Mouse (Mus musculus) heart, adult 8-10 months (tissue): ENCODE results near the gene Sec24d. TPM values are rescaled to one million over a fixed set of nuclear protein-coding genes. Genes with fewer than 3 reads are reported as not detected.
A peak's percentile ranks its signal among the peaks of the same experiment; 100 is the strongest.

Source experiments
- DNase-seq: peaks from one replicate; pipeline ENCODE4 v3.0.0; 2022; ENCODE audit warnings: low spot score
- total RNA-seq, 4 experiments: library from RNA; stranded (reverse); gene quantifications; 2 replicates each; pipeline ENCODE4 v1.2.4; 2022

Sec24d gene
- total RNA-seq, 4 experiments from 2014 or later: 31.1 to 37.7 (median 35.0) TPM

DNA sequence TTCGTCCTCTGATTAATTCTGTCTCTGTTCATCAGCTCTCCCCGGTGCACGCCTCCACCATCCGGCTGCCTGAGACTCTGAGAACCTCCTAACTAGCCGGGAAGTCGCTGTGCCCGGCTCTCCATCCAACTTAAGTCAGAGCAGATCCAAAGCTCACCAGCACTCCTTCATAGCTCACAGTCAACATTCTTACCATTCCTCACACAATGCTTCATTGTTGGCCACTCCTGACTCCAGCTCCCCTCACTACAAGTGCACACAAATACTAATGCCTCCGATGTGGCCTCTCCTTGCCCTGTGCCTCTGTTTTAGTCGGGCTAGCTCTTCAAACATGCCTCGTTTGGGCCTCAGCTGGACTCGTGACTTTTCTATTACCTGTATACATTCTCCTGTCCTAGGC, 29.4 kb downstream of the Sec24d start:
- DNase-seq: no peak

DNA sequence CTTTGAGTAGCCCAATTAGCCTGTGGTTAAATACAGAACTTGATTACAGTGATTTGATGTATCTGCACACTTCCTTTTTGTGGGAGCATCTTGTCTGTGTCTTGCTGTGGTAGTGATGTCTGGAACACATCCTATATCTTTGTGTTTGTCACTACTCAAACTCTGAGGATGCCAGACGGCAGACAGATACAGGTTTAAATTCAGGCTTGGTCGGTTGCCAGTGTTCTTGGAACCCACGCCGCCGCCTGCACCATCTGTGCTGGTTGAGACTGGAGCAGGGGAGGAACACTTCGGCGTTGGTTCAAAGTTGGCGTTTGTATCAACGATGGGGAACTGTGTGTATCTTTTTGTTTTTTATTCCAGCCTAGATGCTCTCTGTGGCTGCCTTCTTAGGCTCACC, 31.0 kb downstream of the Sec24d start:
- DNase-seq: no peak

DNA sequence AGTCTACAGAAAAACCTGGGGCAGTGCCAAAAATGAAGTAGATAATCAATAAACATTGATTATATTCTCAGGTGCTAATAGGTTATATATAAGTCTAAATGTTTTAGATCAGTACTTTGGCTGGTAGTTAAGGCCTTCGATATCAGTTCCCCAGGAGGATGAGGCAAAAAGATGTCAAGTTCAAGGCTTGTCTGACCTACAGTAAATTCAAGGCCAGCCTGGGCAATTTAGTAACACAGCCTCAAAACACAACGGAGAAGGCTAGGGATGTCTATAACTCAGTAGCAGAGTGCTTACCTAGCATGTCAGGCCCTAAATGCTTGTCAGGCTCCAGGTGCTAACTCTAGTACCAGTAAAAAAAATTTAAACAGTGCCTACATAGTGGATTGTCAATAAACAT, 34.3 kb downstream of the Sec24d start:
- DNase-seq: no peak

DNA sequence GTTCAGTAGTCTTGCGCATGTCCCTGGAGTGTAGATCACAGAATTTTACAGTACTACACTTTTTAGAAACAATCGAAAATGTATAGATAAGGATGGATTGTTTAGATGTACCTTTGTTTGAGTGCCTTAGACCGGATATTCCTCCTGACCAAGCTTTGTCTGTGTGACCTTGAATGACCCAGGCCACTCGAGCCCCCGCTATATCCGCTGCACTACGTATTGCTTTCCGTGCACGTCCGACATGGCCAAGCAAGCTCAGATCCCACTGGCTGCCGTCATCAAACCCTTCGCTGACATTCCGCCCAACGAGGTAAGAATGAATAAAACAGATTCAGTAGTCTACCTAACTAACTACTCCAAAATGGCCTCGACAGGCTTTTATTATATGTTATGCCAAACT, 38.4 kb downstream of the Sec24d start:
- DNase-seq: no peak

DNA sequence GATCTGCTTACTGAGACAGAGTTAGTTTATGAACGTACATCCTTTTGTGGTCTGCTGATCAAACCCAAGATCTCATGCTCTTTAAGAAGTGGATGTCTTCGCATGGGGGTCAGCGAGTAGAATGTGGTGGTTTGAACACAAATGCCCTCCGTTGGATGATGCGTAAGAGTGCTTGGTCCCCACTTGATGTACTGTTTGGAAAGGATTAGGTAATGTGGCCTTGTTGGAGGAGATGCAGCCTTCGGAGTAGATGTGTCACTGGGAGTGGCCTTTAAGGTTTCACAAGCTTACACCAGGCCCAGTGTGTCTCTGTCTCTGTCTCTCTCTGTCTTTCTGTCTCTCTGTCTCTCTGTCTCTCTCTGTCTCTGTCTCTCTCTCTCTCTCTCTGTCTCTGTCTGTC, 40.2 kb downstream of the Sec24d start:
- no peak for DNase-seq

DNA sequence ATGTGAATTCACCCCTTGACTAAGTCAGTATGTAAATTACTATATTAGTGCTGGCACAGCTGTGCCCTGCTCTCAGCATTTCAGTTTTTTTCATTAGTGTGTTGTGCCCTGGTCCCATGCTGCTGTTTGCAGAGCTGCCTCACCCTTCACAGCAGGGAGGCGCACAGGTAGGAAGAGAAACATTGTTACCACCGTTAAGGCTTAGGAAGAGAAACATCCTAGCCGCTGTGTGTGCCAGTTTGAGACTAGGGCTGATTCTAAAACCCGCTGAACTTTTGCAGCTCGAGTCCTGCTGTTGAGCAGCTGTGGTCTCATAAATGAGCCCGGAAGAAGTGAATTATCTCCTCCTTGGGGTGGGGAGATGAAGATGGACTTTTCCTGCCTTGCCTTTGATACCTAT, 41.9 kb downstream of the Sec24d start:
- DNase-seq: no peak

DNA sequence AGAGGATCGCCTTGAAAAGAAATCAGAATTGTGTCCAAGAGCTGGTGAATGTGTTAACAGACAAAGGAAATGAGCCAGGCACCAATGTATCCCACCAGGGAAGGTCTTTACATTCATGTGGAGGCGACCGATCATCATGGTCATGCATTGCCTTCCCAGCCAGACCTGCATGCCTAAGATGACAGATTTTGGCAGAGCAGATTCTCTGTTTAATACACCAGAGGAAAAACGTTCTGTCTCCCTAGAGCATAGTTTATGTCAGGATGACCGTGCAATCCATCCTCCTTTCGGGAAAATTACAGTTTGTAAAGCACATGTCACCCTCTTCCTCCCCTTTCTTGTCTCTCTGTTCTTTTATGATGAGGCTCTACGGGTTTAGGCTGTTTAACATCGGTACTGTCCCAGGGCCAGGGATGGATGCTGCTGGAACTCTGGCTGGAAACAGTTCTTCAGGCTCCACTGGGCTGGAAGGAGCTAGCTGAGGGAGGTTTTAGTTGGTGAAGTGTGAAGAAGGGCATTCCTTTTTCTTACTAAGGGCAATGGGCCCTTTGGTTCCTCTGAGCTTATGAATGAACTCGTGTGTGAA, 45.3 kb downstream of the Sec24d start:
- no peak for DNase-seq

DNA sequence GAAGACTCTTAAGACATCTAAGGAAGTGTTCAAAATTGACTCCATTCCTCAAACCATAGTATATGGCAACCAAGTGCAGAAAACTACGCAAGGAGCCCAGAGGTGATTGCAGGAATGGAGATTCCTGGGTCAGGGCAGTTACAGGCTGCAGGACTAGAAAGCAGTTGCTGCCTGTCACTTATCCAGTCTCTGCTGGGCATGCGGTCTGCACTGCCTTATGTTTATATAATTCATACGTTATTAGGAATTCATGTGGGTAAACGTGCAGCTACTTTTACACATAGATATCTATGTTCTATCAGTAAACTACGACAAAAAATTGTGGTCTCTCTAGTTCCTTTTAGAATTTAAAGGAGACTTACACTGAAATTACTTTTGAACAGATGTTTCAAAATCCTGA, 46.2 kb downstream of the Sec24d start:
- no peak for DNase-seq

DNA sequence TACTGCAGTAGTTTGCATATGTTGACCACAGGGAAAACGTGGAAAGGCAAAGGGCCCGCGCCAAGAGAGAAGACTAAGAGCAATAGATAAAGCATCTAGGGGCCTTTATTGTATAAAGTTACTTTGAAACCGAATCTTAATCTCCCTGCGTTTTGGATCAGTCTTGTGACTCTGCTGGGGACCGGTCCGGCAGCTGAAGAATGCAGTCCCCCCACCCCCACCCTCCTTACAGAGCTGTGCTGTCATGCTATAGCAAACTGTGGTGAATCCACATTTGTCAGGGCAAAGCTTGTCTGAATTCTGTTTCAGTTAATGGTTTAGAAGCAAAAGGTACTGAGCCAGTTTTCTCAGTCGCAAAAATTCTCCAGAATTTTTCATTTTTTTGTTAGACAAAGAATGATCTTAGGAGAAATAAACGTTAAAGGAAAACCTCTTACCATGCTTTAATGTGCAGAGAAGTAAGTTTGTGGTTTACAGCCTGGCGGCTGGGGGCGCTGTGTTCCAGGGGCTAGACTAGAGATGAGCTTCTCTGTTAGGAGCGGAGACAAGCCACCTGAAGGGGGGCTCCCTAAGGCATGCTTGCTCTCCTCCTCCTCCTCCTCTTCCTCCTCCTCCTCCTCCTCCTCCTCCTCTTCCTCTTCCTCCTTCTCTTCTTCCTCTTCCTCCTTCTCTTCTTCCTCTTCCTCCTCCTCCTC, 46.8 kb downstream of the Sec24d start:
- no peak for DNase-seq

DNA sequence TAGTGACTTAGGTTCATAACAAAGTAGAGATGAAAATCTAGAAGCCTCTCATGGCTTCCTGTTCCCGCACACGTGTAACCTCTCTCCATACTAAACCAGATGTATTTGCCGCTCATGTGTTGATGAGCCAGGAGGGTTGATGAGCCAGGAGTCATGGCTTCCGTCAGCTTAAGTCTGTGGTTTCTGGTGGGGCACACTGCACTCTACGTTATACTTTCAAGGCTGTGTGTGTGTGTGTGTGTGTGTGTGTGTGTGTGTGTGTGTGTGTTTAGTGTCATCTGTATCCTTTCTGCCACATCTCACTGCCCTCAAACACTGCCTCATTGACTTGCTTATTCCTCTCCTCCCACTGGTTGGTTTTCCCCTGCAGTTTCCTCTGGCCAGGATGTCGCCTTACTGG, 48.8 kb downstream of the Sec24d start:
- DNase-seq: no peak

DNA sequence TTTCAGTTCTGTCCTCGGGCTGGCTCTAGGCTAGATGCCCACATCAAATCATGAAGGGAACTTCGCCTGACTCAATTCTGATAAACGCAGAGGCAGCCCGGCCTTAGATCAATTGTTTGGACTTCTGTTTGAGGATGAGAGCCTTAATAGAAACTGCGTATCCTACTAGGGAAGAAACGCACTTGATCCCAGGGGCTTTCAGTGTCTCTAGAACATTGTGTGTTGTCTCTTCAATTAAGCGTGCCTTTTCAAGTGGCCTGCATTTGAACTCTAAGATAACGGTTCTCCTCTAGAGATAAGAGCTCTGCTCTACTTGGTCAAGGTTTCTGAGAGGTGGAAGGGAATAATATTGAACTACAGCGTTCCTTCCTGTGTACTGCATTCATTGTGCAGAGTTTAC, 49.8 kb downstream of the Sec24d start:
- DNase-seq: no peak

DNA sequence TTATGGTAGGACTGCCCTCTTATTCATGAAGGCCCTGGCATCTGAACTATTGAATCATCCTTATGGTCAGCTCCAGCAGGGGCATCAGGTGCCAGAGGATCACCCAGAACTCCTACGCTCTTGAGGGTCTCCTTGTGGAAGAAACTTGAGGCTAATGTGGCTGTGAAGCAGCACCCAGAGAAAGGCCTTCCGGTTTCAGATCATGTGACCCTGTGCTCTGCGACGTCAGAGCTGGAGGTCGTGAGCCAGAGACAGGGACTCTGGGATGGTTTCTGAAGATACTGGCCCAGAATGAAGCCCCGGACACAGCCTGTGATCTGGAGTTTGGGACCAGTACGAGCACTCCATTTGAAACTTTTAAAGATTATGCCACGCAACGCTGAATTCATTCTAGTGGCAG, 53.1 kb downstream of the Sec24d start:
- DNase-seq: no peak

DNA sequence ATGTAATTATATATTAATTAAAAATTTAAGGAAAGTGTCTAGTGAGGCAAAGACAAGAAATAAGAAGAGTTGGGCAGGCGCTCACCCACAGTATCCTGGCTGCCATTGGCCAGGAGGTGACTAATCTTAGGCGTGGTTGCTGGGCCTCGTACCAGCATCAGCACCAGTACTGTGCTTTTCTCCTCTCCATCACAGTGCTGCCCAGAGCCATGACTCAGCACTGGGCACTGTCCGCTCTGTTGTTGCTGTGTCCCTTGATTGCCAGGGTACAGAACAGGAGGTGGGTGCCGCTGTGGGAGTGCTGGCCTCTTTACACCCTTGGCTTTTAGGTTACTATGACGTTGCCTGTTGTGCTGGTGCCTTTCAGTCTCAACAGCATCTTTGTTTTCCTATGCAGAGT, 54.4 kb downstream of the Sec24d start:
- DNase-seq: peak; percentile 72

DNA sequence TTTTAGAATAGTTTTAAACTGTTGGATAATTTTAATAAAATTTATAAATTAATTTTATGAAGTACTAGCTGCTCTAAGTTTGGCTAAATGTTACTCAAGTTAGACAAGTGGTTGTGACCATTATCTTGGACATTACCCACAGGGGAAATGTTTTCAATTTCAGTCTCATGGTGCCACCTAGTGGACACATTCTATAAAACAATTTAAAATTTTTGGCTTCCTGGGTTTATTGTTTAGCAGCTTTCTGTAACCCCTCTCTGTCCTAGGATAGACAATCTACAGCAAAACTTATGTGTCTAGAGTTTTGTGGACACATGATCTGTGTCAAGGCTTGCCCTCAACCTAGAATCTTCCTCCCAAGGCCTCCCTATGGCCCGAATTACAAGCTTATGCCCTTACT, 54.9 kb downstream of the Sec24d start:
- DNase-seq: peak; percentile 84

DNA sequence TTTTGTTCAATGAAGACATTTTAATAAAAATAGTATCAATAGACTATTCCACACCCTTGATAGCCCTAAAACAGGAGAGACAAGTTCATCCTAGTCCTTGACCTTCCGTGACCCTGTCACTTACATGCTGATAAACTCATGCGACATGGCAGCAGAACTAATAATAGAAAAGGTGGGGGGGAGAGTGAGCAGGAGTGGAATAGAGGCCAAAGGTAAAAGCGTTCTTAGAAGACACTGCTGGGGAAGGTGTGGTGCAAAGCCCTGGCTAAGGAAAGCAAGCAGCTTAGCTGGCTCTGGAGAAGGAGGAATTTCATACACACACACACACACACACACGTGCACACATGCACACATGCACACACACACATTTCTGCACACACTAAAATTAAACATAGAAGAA, 57.1 kb downstream of the Sec24d start:
- no peak for DNase-seq

DNA sequence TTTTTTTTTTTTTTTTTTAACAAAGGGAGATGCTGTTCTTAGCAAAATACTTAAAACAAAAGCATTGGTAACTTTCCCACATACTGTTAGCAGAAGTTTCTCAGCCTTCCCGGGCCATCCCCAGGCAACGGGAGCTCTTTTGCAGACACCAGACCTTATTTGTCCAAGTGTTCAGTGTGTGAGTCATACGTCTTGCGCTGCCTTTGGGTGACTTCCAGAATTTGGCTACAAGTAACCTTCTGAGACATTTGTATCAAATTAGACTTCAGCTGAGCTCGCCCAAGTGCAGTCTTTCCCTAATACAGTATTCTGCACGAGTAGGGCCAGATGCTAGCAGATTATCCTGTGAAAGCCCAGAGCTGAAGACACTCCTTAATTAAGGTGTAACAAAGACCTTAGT, 62.0 kb downstream of the Sec24d start:
- peak; percentile 81 for DNase-seq

DNA sequence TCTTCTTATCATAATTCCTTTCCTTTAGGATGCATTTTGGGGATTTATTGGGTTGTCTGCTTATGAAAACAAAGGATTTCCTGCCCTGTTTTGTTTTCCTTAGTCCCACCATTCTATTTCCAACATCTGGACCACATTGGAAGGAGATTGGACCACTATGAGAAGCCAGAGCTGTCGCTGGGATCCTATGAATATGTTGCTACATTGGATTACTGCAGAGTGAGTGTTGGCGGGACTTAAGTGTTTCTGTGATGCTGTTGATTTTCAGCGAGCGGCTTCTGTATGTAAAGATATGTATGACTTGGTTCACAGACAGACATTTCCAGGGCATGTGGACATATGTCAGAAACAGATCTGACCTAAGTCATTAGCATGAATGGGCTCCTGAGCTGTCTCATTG, 63.0 kb downstream of the Sec24d start:
- no peak for DNase-seq

DNA sequence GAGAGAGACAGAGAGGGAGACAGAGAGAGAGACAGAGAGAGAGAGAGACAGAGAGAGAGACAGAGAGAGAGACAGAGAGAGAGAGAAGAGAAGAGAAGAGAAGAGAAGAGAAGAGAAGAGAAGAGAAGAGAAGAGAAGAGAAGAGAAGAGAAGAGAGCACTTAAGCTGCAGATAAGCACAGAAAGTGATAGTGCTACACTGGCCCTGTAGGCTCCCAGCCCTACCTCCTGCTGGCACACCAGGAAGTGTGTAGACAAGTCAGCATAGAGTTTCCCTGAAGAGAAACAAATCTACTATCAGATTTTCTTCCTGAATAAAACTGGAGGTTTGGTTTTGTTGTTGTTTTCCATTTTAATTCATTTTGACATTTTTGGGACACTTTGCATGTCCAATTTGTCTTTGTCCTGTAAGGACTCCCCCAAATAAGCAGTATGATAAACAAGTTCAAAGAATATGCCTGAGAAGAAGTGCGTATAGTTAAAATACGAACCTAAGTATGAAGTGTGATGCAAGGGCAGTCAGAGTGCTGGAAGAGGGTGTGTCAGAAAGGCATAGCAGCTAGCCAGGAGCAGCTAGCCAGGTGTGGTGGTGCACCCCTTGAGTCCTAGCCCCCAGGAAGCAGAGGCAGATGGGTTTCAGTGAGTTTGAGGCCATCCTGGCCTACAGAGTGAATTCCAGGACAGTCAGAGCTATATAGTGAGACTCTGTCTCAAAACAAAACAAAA, 65.2 kb downstream of the Sec24d start:
- no peak for DNase-seq

DNA sequence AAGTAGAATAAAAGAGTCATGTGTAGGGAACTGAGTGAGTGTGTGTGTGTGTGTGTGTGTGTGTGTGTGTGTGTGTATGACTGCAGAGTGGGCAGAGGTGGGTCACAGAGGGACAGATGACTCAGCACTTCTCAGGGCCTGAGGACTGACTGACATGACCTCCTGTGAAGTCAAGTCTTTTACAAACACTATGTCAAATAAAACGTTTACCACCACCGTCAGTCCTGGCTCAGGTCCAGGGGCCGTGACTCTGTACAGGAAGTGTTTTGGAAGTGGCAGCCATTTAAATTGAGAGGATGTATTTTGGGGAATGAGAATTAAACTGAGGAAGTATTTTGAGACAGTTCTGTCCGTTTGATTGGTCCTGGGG, 65.8 kb downstream of the Sec24d start:
- DNase-seq: no peak

DNA sequence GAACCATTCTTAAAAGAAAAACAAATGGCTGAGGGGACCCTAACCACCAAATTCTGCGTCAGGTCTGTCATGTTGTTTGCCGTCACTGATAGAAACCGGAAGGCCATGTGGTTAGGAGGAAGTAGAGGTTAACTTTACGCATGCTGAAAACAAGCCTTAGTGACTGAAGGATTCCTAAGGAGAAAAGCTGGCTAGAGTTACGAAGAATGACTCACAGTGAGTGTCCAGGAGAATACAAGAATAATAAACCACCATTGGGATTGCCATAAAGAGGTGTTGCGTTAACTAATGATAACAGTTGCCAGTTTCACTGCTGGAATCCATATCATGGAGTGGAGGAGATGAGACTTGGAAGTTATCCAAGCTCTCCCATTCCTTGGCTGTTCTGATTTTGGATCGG, 67.7 kb downstream of the Sec24d start:
- no peak for DNase-seq

DNA sequence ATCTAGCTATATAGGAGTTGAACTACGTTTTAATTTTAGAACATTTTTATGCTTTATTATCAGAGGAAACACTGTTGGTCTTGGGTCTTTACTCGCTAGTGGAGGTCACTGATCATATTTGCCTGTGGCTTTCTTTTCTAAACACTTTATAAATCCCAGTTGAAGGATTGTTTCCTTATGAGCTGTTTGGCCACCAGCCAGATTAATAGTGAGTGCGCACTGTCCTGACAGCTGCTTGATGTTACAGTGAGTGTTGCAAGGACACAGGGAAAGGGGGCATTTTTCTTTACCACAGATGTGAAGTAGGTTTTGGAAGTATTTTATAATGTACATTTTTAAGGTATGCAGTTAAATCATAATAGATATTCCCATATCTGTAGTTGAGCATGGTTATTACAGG, 68.2 kb downstream of the Sec24d start:
- DNase-seq: peak; percentile 50

DNA sequence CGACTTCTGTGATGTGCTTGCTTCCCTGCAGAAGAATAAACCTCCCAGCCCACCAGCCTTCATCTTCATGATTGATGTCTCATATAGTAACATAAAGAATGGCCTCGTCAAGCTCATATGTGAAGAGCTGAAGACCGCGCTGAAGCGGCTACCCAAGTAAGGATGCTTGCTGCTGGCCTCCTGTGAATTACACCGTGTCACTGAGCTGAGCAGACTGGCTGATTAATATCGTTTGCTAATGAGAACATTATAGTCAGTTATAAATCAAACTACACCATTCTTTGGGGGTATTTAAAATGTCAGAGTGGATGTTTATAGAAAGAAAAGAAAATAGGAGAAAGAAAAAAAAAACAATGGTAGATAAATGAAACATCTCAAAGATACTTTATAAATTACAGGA, 69.2 kb downstream of the Sec24d start:
- no peak for DNase-seq

DNA sequence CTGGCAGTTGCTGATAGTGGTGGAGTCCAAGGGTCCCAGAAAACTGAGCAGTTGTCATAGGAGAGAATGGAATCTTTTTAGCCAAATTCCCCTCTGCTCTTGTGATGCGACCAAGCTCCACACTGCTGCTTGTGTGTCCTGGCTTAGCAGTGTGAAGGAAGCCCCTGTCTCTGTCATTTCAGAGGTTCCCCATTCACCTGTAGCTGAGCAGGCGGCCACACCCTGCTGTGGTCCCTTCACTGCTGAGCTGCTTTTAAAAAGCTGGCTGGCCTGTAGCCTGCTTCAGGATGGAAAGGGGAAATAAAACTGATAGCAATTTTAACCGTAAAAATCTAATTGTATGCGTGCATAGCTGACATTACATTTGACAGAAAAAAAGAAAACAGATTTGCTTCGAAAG, 69.7 kb downstream of the Sec24d start:
- DNase-seq: no peak
